Comparison of ENCODE assay signal across 20 mouse cellular contexts in the genomic region with DNA sequence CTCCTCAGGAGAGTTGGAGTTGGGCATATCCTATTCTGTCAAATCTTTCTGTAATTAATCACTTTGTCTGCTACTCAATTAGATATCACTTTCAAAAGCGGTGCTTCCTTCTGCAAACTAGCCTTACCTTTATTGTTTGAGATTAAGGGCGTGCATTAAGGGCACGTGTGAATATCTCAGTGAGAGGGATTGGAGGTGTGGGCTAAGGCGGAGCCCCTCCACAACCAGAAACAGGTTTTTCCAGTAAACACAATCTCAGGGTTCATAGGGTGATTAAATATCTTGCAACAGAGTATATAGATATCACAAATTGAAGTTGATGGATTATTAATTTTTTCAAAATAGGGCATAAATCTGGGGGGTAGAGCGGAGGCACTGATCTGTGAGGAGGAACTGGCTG.
"Had no signal": no experiment of that assay in that cellular context is flagged by ENCODE, and none has a peak within 500 bp of the region (broad histone marks: within the 10 kb centered on the region; RNA-seq: fewer than 3 reads in every experiment).

No protein-coding gene starts in this region.

- ATAC-seq: midbrain, embryonic 16.5 days had no signal

- H3K27me3 ChIP-seq: midbrain, embryonic 12.5 days; neural tube, embryonic 13.5 days; neural tube, embryonic 15.5 days had no signal

- DNase-seq: lung, adult 18-20 months; lung, embryonic 14.5 days; lung, postnatal 10 days; lung, postnatal 4 days; midbrain, embryonic 14.5 days; retina, postnatal 1 day; right cerebral cortex, adult 18-20 months; right cerebral cortex, postnatal 25 days; right cerebral cortex, postnatal 4 days; spleen, adult 18-20 months; thymus, adult 2 months; thymus, postnatal 25 days; thymus, postnatal 4 days had no signal

- H3K9me3 ChIP-seq: midbrain, embryonic 10.5 days; midbrain, embryonic 12.5 days; neural tube, embryonic 13.5 days; neural tube, embryonic 15.5 days had no signal

- H3K9ac ChIP-seq: liver, embryonic 14.5 days; lung, embryonic 14.5 days; midbrain, embryonic 12.5 days; neural tube, embryonic 13.5 days; neural tube, embryonic 15.5 days had no signal

- H3K4me1 ChIP-seq: midbrain, embryonic 10.5 days; midbrain, embryonic 12.5 days; neural tube, embryonic 13.5 days; neural tube, embryonic 15.5 days had no signal

- H3K4me2 ChIP-seq: lung, embryonic 14.5 days; midbrain, embryonic 12.5 days; neural tube, embryonic 13.5 days; neural tube, embryonic 15.5 days had no signal

- H3K27ac ChIP-seq: liver, embryonic 14.5 days; midbrain, embryonic 10.5 days; midbrain, embryonic 12.5 days; neural tube, embryonic 13.5 days; neural tube, embryonic 15.5 days had no signal

- H3K4me3 ChIP-seq: midbrain, embryonic 10.5 days; midbrain, embryonic 12.5 days; myocyte; neural tube, embryonic 13.5 days; neural tube, embryonic 15.5 days had no signal

- H3K36me3 ChIP-seq: midbrain, embryonic 10.5 days; midbrain, embryonic 12.5 days; neural tube, embryonic 13.5 days; neural tube, embryonic 15.5 days had no signal
